Mouse (Mus musculus): ENCODE data around the gene Birc7.

- TF ChIP-seq POLR2A (IDR thresholded peaks at IDR 0.05; ENCODE audit: borderline replicate concordance, insufficient read depth, low read length): no peak
- no peak for TF ChIP-seq CTCF (IDR thresholded peaks at IDR 0.05; ENCODE audit: borderline replicate concordance, insufficient read depth, low read depth, low read length)
Observed at GRCm38 (mm10) chr2:180879365-180880067, 49.3 kb upstream of the Birc7 start.

All from cerebellum, adult 2 months (tissue).